Mouse (Mus musculus): ENCODE measurements around the gene Ccpg1. TPM values are rescaled to one million over a fixed set of nuclear protein-coding genes. Genes with fewer than 3 reads are reported as not detected.
A peak's percentile ranks its signal among the peaks of the same experiment; 100 is the strongest.

Gene Ccpg1
- polyA plus RNA-seq, 1 experiment from 2014 or later, result 14.6 TPM

DNA sequence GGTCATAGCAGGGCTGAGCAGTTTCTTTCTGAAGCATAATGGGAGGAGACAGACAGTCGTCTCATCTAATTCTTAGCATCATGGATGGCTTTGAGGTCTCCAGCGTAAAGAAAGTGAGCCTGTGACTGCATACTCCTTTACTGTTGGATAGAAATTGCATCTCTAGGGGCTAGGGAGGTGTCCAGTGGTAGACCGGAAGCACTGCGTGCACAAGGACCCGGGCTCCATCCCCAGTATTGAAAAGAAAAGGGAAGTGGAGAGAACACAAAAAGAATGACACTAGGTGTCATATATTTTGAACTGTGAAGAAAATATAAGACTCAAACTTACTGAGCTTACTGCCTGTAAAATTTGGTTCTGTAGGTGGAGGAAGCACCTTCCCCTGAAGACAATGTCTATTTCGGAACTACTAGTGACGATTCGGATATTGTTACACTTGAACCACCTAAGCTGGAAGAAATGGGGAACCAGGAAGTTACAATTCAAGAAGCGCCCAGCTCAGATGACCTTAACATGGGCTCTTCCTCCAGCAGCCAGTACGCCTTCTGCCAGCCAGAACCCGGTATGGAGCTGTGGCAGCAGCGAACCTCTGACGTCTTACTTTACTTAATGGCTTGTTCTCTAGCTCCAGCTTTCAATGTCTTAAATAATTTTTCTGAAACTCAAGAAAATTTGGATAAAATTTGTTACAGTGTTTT, 16.2 kb downstream of the Ccpg1 start:
- H3K27me3 ChIP-seq (ENCODE audit: insufficient read depth, low read length), result no peaks in the 10 kb centered on the region
- TF ChIP-seq EP300 (IDR thresholded peaks at IDR 0.05; ENCODE audit: low read depth), result no peak
- TF ChIP-seq CTCF (IDR thresholded peaks at IDR 0.05; ENCODE audit: low read depth), result no peak
- H3K36me3 ChIP-seq (replicated peaks; ENCODE audit: insufficient read depth, low read length), result peaks cover 10% of the 10 kb centered on the region; the same call in 1 of the 2 replicates
- H3K4me3 ChIP-seq (ENCODE audit: low read depth, low read length), result no peak overlapping the region
- ATAC-seq (no peak), DNase-seq (no peak)
- H3K9me3 ChIP-seq (ENCODE audit: low read length), result no peaks in the 10 kb centered on the region
- no peaks in the 10 kb centered on the region for H3K4me1 ChIP-seq (ENCODE audit: insufficient read depth)
- 58% methylated on average over 13 of the region's 13 CpGs for WGBS (ENCODE audit: insufficient replicate concordance)
- no peak overlapping the region for H3K4me2 ChIP-seq (ENCODE audit: low read depth, low read length)
- H3K9ac ChIP-seq (replicated peaks), result no peak overlapping the region
- peak overlapping the region; percentile 53 for H3K27ac ChIP-seq (ENCODE audit: low read depth)

DNA sequence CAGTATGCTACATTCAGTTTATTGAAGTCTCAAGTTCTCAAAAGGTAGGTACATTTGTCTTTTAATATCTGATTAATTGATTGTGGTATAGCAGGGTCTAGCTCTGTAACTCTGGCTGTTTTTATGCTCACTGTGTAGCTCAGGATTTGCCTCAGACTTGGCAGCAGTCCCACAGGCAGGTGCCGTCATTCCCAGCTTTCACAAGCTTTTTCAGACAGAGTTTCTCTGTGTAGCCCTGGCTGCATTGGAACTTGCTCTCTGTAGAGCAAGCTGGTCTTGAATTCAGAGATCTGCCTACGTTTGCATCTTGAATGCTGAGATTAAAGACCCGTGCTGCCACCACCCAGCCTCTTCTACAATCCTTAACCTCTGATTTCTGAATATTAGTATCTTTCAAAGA, 16.9 kb downstream of the Ccpg1 start:
- no peak overlapping the region for H3K4me3 ChIP-seq (ENCODE audit: low read depth, low read length)
- TF ChIP-seq CTCF (IDR thresholded peaks at IDR 0.05; ENCODE audit: low read depth), result no peak
- TF ChIP-seq EP300 (IDR thresholded peaks at IDR 0.05; ENCODE audit: low read depth), result no peak
- no peak overlapping the region for H3K9ac ChIP-seq (replicated peaks)
- H3K27me3 ChIP-seq (ENCODE audit: insufficient read depth, low read length), result no peaks in the 10 kb centered on the region
- no peaks in the 10 kb centered on the region for H3K4me1 ChIP-seq (ENCODE audit: insufficient read depth)
- no peak overlapping the region for H3K4me2 ChIP-seq (ENCODE audit: low read depth, low read length)
- DNase-seq (peak; percentile 52), ATAC-seq (peak; percentile 68)
- H3K36me3 ChIP-seq (replicated peaks; ENCODE audit: insufficient read depth, low read length), result peaks cover 10% of the 10 kb centered on the region; the same call in 1 of the 2 replicates
- peak overlapping the region; percentile 5 for H3K27ac ChIP-seq (ENCODE audit: low read depth)
- WGBS (ENCODE audit: insufficient replicate concordance), result 66% methylated on average over 3 of the region's 3 CpGs
- H3K9me3 ChIP-seq (ENCODE audit: low read length), result no peaks in the 10 kb centered on the region

DNA sequence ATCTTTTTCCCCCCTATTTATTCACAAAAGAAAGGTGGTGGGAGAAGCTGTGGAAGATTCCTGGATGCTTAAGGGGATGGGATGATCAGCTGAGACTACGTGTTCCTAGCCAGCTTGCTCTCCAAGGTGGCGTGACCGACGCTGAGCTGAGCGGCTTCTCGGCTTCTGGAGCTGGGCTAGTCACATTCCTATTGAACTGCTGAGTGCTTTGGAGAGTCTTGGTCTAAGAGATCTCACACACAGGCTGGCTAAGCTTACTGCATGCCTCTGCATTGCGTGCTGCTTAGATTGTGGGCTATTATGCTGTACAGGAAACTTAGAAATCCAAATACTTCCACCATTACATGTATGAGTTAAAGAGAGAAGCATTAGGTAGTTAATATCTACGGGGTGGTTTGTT, 18.8 kb downstream of the Ccpg1 start:
- no peak for TF ChIP-seq EP300 (IDR thresholded peaks at IDR 0.05; ENCODE audit: low read depth)
- no peak for TF ChIP-seq CTCF (IDR thresholded peaks at IDR 0.05; ENCODE audit: low read depth)
- H3K4me1 ChIP-seq (ENCODE audit: insufficient read depth), result no peaks in the 10 kb centered on the region
- WGBS (ENCODE audit: insufficient replicate concordance), result 89% methylated on average over 8 of the region's 8 CpGs
- no peak overlapping the region for H3K4me3 ChIP-seq (ENCODE audit: low read depth, low read length)
- no peak for ATAC-seq
- H3K36me3 ChIP-seq (replicated peaks; ENCODE audit: insufficient read depth, low read length), result peaks cover 10% of the 10 kb centered on the region; the same call in 1 of the 2 replicates
- H3K27me3 ChIP-seq (ENCODE audit: insufficient read depth, low read length), result no peaks in the 10 kb centered on the region
- H3K9me3 ChIP-seq (ENCODE audit: low read length), result no peaks in the 10 kb centered on the region
- H3K27ac ChIP-seq (ENCODE audit: low read depth), result no peak overlapping the region
- no peak overlapping the region for H3K4me2 ChIP-seq (ENCODE audit: low read depth, low read length)
- H3K9ac ChIP-seq (replicated peaks), result no peak overlapping the region
- DNase-seq, result no peak

DNA sequence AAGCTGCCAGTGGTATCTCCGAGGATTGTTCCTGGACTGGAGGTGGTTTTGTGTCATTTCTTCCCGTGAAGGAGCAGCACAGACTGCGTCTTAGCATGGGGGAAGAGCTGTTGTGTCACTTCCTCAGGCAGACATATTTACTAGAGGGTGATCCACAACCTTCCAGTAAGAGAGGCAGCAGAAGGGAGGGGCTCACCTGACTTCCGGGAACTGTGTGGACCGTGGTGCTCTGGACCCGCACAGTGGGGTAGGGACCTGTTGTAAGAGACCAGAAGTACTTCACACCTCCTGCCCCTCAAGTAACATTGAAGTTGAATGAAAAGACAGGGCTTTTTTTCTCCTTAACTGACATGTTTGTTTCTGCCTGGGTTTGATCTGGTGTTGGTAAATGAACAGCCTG, 19.9 kb downstream of the Ccpg1 start:
- no peak for ATAC-seq
- no peaks in the 10 kb centered on the region for H3K27me3 ChIP-seq (ENCODE audit: insufficient read depth, low read length)
- DNase-seq, result no peak
- WGBS (ENCODE audit: insufficient replicate concordance), result 70% methylated on average over 6 of the region's 6 CpGs
- H3K4me3 ChIP-seq (ENCODE audit: low read depth, low read length), result no peak overlapping the region
- no peak overlapping the region for H3K4me2 ChIP-seq (ENCODE audit: low read depth, low read length)
- no peak overlapping the region for H3K9ac ChIP-seq (replicated peaks)
- H3K36me3 ChIP-seq (replicated peaks; ENCODE audit: insufficient read depth, low read length), result peaks cover 10% of the 10 kb centered on the region
- TF ChIP-seq CTCF (IDR thresholded peaks at IDR 0.05; ENCODE audit: low read depth) (no peak), EP300 (IDR thresholded peaks at IDR 0.05; ENCODE audit: low read depth) (no peak)
- H3K4me1 ChIP-seq (ENCODE audit: insufficient read depth), result no peaks in the 10 kb centered on the region
- no peak overlapping the region for H3K27ac ChIP-seq (ENCODE audit: low read depth)
- no peaks in the 10 kb centered on the region for H3K9me3 ChIP-seq (ENCODE audit: low read length)

DNA sequence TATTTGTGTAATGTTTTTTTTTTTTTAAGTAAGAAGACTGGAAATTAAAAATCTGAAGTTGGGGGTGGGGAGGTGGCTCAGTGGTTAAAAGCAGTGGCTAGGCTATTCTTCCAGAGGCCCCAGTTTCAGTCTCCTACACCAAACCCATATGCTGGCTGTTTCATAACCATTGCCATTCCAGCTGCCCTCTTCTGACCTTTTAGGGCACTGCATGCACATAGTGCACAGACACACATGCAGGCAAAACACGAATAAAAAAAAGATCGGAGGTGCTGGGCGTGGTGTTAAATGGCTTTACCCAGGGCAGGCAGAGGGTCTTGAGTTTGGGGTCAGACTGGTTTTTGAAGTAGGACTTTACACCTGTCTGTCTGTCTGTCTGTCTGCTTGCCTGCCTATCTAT, 20.9 kb downstream of the Ccpg1 start:
- Histone ChIP-seq H3K9me3 (ENCODE audit: low read length) (no peaks in the 10 kb centered on the region), H3K27ac (ENCODE audit: low read depth) (no peak overlapping the region), H3K4me3 (ENCODE audit: low read depth, low read length) (no peak overlapping the region), H3K9ac (replicated peaks) (no peak overlapping the region), H3K4me2 (ENCODE audit: low read depth, low read length) (no peak overlapping the region), H3K27me3 (ENCODE audit: insufficient read depth, low read length) (no peaks in the 10 kb centered on the region), H3K36me3 (replicated peaks; ENCODE audit: insufficient read depth, low read length) (peaks cover 16% of the 10 kb centered on the region), H3K4me1 (ENCODE audit: insufficient read depth) (no peaks in the 10 kb centered on the region)
- DNase-seq, result no peak
- 88% methylated on average over 3 of the region's 3 CpGs for WGBS (ENCODE audit: insufficient replicate concordance)
- peak; percentile 48 for TF ChIP-seq CTCF (IDR thresholded peaks at IDR 0.05; ENCODE audit: low read depth)
- TF ChIP-seq EP300 (IDR thresholded peaks at IDR 0.05; ENCODE audit: low read depth), result no peak
- ATAC-seq, result no peak

DNA sequence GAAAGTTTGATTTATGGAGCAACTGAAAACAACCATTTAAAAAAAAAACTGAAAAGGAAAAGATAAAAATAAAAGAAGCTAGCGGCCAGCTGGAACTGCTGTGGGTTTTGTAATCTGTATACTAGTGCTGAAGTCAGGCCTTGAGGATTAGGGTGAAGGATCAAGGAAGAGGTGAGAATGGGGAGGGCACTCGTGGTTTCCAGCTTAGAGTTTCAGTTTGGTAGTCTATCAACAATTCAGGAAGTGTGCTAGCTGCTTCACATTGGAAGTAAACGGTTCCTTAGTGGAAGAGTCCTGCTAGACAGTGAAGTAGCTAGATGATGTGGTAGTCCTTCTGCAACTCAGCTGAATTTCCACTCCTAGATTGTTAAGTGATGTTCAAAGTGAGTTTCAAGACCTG, 23.2 kb downstream of the Ccpg1 start:
- WGBS (ENCODE audit: insufficient replicate concordance), result 47% methylated on average over 3 of the region's 3 CpGs
- Histone ChIP-seq H3K9ac (replicated peaks) (no peak overlapping the region), H3K27ac (ENCODE audit: low read depth) (no peak overlapping the region), H3K27me3 (ENCODE audit: insufficient read depth, low read length) (no peaks in the 10 kb centered on the region), H3K4me3 (ENCODE audit: low read depth, low read length) (no peak overlapping the region), H3K4me1 (ENCODE audit: insufficient read depth) (no peaks in the 10 kb centered on the region), H3K4me2 (ENCODE audit: low read depth, low read length) (no peak overlapping the region), H3K9me3 (ENCODE audit: low read length) (no peaks in the 10 kb centered on the region), H3K36me3 (replicated peaks; ENCODE audit: insufficient read depth, low read length) (peaks cover 25% of the 10 kb centered on the region)
- no peak for ATAC-seq
- TF ChIP-seq CTCF (IDR thresholded peaks at IDR 0.05; ENCODE audit: low read depth), result no peak
- no peak for TF ChIP-seq EP300 (IDR thresholded peaks at IDR 0.05; ENCODE audit: low read depth)
- DNase-seq, result no peak
